Mouse (Mus musculus): ENCODE data around the gene Gm9837.

The Gm9837 gene

DNA sequence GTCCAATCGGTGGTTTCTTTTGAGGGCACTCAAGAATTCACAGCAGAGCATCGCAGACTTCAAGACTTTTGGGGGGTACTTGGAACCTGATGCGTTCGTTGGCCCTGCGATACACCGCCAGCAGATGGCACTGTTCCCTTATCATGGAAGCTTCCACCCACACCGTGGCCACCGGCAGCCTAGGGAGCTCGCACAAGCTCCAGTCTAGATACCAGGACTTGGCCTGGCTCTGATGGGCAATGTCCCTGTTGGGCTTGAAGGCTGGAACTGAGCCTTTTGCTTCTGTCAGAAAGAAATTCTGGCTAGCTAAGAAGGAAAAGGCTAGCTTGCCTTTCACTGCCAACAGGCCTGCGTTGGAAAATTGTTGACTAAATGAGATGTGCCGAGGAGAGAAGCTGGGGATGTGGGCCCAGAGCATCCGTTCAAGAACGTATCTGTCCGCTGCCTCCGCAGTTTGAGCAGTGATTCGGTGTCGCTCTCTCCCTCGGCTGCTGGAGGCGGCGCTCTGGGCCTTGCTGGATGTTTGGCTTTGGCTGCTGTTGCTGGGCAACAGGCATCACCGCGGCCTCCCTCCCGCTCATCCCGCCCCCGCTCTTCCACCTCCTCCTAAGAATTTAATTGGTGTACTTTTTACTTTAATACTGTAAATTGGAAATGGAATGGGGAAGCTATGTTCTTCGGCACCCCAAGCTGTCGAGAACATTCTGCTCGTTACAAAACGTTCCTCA lies at the start of gene Gm9837:
Gene Gm9837, minus strand, starts transcription at position 512 of the 728 bp plus-strand sequence.
- DNase-seq, result peak; percentile 86

DNA sequence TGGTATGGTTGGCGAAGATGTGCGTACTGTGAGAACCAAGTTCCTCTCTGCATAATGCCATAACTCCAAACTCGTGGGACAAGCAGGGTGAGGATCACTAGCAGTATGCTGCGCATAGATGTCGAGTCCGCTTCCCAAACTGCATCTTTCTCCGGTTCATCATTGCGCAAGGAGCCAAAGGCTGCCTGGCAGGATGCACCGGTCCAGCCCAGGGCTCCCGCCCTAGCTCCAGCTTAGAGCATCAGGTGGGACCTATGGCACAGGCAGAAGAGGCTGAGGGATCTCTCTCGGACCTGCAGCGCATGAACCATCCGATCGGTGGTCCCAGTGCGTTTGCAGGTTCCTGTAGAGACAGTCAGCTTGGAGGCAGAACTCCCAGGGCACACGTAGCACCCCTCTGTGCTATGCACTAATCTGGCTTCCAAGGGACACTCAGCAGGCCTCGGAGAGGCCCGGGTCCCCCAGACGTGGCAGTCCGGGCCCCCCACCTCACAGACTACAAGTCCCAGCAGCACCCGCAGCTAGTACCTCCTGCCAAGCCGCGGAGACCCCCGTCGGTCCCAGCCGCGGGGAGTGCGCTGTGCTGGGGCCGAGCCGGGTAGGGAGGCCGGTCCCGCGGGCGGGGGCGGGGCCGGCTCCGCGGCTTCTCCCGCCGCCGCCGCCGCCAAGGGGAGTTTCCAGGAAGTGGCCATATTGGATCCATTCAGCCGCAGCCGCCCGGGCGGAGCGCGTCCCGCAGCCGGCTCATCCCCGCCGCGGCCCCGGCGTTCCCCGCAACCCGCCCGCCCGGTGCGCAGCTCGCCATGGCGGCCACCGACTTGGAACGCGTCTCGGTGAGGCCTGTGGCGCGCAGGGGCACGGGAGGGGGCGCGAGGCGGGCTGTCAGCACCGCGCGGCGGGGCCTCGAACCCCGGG lies 49.2 kb upstream of the Gm9837 start, which contains the start of gene Sept8:
Gene Sept8, plus strand, starts transcription at position 51 of the 915 bp plus-strand sequence.
- DNase-seq, result peak in 1 of 2 experiments; percentile 20

GRCm38 (mm10) chr11:53518759-53519158 lies 48.5 kb upstream of the Gm9837 start:
- DNase-seq, result no peak

DNA sequence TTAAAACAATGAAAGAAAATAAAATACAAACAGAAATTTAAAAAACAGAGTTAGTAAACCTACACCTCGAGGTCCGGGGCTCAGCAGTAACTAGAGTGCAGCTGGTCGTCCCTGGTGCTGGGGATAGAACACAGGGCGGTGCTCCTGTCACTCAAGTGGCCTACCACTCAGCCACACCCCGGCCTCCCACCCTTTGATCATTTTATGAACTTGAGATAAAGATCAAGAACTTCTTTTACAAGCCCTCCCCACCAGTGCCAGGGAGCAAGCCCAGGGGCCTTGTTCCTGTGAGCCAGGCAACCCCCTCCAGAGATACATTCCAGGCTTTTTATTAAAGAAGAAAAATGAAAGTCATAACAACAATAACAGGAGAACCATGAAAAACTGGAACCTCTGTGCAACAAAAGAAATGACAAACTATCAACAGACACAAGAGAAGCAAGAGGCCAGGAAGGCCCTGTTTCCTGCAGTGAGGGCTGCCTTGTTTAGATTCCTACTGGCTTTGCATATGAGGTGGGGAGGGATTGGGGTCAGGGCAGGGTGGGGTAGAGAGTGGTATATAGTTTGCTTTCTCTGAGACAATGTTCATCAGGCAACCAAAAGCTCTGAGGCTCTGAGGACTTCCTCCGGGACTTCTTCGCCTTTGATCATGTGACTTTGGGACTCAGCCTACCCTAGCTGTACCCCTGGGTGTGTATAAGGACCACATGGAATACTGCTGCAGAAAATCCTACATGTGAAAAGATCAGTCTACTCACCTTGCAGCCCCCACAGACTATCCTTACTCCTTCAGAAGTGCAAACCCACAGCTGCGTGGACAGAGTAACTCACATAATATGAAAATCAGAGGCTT lies 46.7 kb upstream of the Gm9837 start:
- no peak for DNase-seq

GRCm38 (mm10) chr11:53510351-53510750 lies 40.1 kb upstream of the Gm9837 start:
- DNase-seq, result no peak

DNA sequence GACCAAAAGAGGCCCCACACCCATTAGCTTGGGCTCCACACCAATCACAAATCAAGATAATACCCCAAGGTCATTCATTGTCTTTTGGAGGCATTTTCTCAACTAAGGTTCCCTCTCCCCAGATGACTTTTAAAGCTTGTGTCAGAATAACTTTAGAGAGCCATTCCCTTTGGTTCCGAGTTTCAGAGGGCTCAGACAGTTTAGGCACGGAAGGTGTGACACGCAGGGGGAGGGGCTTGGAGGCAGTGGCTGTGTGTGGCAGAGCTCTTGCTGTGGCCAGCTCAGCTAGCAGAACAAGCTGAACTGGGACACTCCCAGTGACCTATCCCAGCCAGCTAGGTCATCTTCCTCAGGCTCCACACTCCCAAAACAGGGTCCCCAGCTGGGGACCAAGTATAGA lies 38.3 kb upstream of the Gm9837 start:
- DNase-seq, result no peak

DNA sequence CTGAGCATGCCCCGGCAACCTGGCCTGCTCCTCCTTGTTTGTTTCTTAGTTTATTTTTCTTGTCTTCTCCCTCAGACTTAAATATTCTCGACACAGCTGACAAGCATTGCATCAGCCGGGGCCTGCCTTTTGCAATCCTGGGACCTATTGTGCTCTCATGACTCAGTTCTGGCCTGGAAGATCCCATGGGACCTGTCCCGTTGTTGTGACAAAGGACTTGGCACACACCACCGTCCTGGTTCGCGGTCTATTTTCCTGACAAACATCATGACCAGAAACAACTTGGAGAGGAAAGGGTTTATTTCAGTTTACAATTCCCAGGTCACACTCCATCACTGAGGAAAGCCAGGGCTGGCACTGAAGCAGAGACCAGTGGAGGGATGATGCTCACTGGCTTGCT lies 37.9 kb upstream of the Gm9837 start:
- no peak for DNase-seq

- no peak for DNase-seq
These were observed 37.0 kb upstream of the Gm9837 start for GRCm38 (mm10) chr11:53507098-53507805.

GRCm38 (mm10) chr11:53505026-53505663 lies 34.9 kb upstream of the Gm9837 start:
- no peak for DNase-seq

GRCm38 (mm10) chr11:53504376-53504775 lies 34.1 kb upstream of the Gm9837 start:
- no peak for DNase-seq

GRCm38 (mm10) chr11:53503738-53504137 lies 33.5 kb upstream of the Gm9837 start:
- DNase-seq, result no peak

- no peak for DNase-seq
These were observed 31.9 kb upstream of the Gm9837 start for GRCm38 (mm10) chr11:53502039-53502765.

DNA sequence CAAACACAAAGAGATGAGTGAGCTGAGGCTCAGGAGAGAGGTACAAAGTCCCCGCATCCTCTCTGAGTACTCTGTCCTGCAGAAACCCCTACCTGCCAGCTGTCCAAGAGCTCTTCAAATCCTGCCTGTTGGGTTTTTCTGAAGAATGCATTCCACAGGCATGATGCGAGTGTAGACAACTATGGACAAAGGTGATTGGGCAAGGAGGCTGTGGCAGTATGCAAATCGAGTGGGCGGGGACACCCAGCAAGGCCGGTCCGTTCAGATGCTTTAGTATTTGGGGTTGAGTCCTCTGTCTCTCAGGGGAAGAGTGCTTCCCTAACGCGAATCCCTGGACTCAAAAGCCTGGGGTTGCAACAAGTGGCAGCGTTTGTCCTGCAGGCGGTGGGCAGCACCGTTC lies 30.3 kb upstream of the Gm9837 start:
- no peak for DNase-seq

DNA sequence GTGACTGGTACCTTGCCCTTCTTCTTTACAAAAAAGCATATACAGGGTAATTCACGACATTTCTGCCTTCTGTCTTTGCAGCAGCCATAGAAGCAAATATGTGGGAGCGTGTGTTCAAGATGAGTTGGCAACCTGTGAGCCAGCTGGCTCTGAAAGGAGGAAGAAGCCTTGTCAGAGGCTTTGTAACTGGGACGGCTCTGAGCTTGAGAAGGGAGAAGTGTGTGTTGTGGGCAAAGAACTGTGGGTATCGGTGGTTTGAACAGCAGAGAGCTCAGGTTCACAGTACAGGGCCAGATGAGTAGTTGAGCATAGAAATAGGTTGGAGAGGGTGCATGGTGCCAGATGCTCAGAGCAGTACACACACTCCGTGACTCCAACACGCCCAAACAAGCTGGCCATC lies 26.7 kb upstream of the Gm9837 start:
- DNase-seq, result no peak

DNA sequence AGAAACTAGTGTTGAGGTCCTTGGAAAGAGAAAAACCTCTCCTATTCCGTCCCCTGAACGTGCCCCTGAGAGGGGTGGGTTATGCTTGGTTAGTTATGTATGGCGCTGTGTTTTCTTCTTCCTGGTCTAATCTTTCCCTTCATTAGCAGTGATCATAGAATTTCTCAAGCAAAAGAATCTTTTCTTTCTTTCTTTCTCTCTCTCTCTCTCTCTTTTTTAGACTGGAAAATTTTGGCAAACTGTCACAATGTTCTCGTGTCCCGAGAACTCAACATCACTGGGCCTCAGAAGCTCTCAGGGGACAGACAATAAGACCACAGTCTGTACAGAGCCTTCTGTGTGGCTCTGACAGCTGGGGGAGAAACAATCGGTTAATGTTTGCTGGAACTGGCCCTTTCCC lies 25.1 kb upstream of the Gm9837 start:
- DNase-seq, result no peak

- no peak for DNase-seq
These were observed 23.1 kb upstream of the Gm9837 start for GRCm38 (mm10) chr11:53493243-53493955.

- DNase-seq, result no peak
These were observed 21.7 kb upstream of the Gm9837 start for GRCm38 (mm10) chr11:53491954-53492401.

GRCm38 (mm10) chr11:53489421-53489820 lies 19.1 kb upstream of the Gm9837 start:
- no peak for DNase-seq

GRCm38 (mm10) chr11:53489007-53489406 lies 18.7 kb upstream of the Gm9837 start:
- no peak for DNase-seq

Measured in B cell, adult 2 months (primary cell).